Mouse (Mus musculus) heart, adult 8-10 months (tissue): ENCODE data around the gene Wfdc18. TPM values are rescaled to one million over a fixed set of nuclear protein-coding genes. Genes with fewer than 3 reads are reported as not detected.

Experiments
- DNase-seq: peaks from one replicate; pipeline ENCODE4 v3.0.0; 2022; ENCODE audit warnings: low spot score
- total RNA-seq, 4 experiments: library from RNA; stranded (reverse); gene quantifications; 2 replicates each; pipeline ENCODE4 v1.2.4; 2022

Wfdc18 gene
- total RNA-seq, 4 experiments from 2014 or later, result not detected

DNA sequence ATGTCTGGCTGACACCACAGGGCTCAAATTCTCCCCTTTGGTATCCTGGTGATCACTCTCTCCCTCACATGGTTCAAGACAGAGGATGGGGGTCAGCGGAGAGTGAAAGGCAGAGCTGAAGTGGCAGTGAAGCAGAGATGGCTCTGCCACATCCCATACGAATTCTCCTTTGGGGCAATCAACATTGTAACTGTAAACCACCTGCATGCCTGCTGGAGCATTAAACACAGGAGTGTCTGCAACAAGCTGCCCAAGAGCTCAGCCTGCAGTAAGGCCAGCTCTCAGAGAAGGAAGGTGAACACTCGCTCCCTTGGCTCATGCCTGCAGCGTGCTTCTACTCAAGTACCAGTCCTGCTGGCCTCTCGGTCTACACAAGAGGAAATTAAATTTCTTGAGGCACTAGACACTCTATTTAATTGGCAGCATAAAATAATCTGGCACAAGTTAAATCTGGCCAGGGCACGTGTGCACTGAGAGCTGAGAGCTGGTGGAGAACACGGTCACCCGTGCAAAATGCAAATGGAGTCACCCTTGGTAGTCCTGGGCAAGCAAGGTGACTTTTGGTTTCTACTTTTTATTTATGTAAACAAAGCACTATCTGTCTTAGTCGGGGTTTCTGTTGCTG, 34.0 kb downstream of the Wfdc18 start:
- no peak for DNase-seq

DNA sequence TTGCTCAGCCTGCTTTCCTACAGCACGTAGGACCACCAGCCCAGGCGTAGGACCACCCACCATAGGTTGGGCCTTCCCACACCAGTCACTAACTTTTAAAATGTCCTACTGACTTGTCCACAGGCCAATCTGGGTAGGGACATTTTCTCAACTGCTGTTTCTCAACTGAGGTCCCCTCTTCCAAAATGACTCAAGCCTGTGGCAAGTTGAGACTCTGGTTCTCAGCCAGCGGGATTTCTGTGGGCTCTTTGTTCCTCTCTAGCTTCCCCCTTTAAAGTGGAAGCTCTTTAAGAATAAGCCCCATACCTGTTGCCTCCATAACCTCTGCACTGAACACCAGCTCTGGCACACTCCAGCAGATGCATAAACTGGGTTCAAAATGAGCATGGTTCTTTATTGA, 34.7 kb downstream of the Wfdc18 start:
- DNase-seq, result no peak

DNA sequence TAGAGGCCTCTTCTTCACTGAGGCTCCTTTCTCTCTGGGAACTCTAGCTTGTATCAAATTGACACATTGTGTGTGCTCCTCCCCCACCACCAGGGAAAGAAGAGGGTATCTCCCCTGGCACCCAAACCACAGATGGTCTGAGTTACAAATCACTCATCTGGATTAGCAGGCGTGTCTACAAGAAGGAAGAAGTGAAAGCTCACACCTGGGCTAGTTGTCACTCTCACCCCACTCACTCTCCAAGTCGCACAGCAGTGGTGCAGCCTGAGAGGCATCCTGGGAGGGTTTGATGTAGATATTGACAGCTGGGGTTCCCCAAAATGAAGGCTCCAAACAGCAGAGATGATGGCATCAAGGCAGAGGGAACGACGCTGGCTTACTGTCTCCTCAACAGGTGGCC, 37.3 kb downstream of the Wfdc18 start:
- no peak for DNase-seq

DNA sequence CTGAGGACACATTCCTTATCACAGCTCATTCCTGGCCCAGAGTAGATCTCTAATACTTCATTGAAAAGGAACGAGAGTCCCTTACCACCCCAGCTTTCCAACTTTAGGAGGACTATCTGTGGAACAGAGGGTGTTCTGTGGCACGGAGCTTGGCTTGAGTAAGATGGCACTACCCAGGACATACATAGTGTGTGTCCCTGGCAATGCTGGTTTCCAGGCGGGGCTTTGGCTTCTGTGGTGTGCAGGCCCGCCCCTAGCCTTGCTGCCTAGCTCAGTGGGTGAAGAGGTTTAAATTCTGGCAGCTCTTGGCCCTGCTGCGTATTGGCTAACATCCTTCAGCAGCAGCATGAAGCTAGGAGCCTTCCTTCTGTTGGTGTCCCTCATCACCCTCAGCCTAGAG, 37.9 kb downstream of the Wfdc18 start, which contains the start of gene Wfdc21:
Gene Wfdc21, plus strand, starts transcription at position 260 of the 400 bp plus-strand sequence.
- no peak for DNase-seq

DNA sequence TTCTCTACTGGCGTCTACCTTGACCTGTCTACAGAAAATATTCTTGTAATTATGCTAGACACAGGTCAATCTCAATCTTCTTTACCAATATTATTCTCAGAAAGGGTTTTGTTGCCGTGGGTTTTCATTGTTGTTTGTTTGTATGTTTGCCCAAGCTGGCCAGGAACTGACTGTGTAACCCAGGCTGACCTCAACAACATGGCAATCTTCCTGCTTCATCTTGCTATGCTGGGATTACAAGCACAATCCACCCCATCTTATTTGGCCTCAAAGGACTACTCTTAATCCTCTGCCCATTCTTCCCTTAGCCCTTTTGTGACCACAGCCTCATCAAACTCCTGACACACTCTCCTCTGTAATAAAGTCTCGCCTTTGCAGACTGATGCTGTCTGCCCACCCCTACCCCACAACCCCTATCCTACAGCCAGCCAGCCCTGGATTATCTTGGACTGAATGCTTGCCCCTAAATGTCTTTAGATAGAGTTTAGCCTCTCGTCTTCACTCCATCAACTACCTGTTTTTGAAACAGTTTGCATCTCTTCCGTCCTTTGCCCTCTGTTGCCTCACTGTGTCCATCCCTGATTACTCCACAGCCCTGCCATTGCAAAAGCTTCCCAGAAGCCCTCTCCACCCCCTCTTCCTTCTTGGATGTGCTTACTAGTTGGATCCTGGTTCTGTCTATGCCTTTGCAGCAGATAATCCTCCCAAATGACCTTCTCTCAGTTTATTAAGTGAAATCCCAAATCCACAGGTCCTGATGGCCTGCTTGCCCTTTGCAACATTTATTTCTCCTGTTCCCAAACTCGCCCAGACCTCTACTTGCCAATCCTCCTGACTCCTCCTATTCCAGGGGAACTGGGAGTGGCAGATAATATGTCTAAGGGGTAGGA, 38.8 kb downstream of the Wfdc18 start:
- no peak for DNase-seq

DNA sequence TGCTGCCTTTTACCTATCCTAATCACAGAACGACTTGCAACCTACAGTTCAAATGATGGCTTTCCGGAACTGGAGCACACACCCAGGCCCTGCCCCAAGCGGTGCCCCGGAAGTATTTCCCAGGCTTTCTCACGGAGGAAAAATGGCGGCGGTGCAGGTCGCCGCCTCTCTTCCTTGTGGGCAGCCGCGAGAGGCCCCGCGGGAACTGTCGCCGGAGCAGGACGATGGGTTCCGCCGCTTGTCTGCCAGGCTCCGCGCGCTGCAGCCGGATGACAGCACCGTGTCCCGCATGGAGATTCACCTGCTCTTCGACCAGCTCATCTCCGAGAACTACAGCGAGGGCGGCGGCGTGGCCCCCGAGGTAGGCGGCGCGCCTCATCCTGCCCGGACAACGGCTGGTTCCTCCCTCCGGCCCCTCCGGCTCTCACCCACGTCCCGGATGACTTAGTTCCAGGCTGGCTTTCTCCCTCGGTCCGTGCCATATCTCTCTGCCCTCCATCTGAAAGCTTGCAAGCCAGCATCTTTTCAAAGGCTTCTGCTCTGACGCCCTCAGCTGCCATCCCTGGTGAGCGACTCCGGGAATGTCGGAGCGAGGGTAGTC, 44.9 kb downstream of the Wfdc18 start, which contains the start of gene Heatr6:
Gene Heatr6, plus strand, starts transcription at position 116 of the 601 bp plus-strand sequence.
- peak; percentile 85 for DNase-seq

DNA sequence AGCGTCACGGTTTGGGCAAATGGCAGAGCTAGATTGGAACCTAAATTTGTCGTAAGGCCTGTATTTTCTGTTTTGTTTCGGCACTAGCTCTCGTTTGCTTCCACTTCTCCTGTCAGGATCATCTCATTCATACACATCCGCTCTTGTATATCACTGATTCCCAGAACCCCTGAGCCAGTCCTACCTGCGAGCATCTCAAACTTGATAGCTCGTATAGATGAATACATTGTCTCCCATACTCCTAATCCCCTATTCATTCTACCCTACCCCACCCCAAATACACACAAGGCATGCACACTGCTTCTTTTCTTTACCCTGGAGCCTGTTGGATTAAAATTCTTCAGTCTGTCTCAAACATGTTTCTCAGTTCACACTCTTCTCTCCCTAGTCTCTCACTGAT, 45.4 kb downstream of the Wfdc18 start:
- DNase-seq, result no peak

Other genes starting within 250 kb of the Wfdc18 start
- gene Mmp28, start 245.9 kb upstream of the Wfdc18 start, total RNA-seq, result 1 to 10 TPM; 2.4 to 5.4 (median 3.6) TPM
- gene Taf15, start 235.9 kb upstream of the Wfdc18 start, total RNA-seq, result 10 to 100 TPM; 35.5 to 42.1 (median 38.4) TPM
- not detected for gene Heatr9, start 186.8 kb upstream of the Wfdc18 start, total RNA-seq
- 1 to 10 TPM in 1 of 4 experiments, under 1 TPM in 1, not detected in 2; 0.76 to 1.1 TPM for gene Ccl5, start 178.5 kb upstream of the Wfdc18 start, total RNA-seq
- gene Ccl9, start 130.4 kb upstream of the Wfdc18 start, total RNA-seq, result 1 to 10 TPM; 4.4 to 9.5 (median 5.6) TPM
- 10 to 100 TPM in 2 of 4 experiments, 1 to 10 TPM in 2; 5.4 to 24.7 (median 9.6) TPM for gene Ccl6, start 115.9 kb upstream of the Wfdc18 start, total RNA-seq
- not detected for gene Rpl9-ps1, start 63.4 kb upstream of the Wfdc18 start, total RNA-seq
- gene Ccl3, start 59.7 kb upstream of the Wfdc18 start, total RNA-seq, result not detected
- gene Ccl4, start 46.4 kb upstream of the Wfdc18 start, total RNA-seq, result not detected
- gene Wfdc17, start 5.0 kb upstream of the Wfdc18 start, total RNA-seq, result 1 to 10 TPM; 2.1 to 4.1 (median 3.6) TPM
- 1 to 10 TPM in 1 of 4 experiments, not detected in 3; 1.5 TPM for gene Wfdc21, start 37.9 kb downstream of the Wfdc18 start, total RNA-seq
- gene Heatr6, start 44.7 kb downstream of the Wfdc18 start, total RNA-seq, result 1 to 10 TPM; 5.7 to 7.9 (median 6.6) TPM
- not detected for gene Hnf1b, start 141.0 kb downstream of the Wfdc18 start, total RNA-seq
- gene Ddx52, start 233.0 kb downstream of the Wfdc18 start, total RNA-seq, result 10 to 100 TPM in 2 of 4 experiments, 1 to 10 TPM in 2; 9.7 to 11.8 (median 10.0) TPM